Mouse (Mus musculus) telencephalon, adult 2 months (tissue): ENCODE results near the gene Iqub.
A peak's percentile ranks its signal among the peaks of the same experiment; 100 is the strongest.

Experiments used
- DNase-seq: peaks from one replicate; pipeline ENCODE4 v3.0.0-alpha.2; 2011; ENCODE audit warnings: low read depth, low spot score

Iqub gene

DNA sequence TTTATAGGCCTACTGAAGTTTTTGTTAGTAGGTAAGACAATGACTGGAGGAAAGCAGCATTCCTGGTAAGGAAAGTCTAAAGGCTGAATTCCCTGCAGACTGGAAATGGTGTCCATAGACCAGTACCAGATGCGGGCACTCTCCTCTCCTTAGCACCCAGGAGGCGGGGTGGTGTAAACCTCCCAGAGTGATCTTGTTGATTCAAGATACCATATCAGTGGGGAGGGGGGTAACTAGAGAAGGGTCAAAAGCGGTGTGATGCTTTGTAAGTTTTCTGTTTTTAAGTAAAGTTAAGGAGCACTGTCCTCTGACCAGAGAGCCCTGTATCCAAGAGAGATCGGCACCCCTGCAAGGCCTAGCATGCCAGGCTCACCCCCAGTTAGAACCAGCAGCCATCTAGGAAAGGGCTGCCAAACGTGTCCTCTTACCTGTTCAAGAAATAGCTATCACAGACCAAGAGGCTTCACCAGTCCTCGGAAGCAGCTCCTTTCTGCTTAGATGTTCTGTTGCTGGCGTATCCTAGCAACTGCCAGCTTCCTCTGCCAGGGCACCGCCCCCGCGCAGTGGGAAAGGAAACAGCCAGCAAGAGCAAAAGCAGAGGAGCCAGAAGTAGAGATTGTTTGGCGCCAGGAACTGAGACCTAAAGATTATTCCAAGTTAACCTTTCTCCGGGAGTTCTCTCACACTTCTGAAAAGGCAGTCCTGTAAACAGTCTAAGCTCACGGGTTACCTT, at the start of gene Iqub:
Gene Iqub (minus strand): TSS at position 516 of the 733 bp plus-strand sequence.
- DNase-seq, result peak; percentile 88

DNA sequence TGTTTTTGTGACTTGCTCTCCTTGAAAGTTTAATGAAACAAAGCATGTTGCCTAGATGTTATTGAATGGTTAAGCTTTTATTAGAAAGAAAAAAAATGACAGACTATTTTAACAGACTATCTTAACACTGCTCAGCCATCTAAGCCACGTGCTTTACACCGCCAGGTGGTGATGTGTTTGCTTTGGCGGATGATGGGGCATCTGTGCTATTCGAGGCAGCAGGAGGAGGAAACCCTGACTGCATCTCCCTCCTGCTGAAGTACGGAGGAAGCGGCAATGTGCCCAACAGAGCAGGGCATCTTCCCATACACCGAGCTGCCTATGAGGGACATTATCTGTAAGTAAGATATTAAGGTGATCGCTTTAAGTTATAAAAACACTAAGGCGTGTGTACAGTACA, 49.2 kb upstream of the Iqub start:
- DNase-seq, result no peak

DNA sequence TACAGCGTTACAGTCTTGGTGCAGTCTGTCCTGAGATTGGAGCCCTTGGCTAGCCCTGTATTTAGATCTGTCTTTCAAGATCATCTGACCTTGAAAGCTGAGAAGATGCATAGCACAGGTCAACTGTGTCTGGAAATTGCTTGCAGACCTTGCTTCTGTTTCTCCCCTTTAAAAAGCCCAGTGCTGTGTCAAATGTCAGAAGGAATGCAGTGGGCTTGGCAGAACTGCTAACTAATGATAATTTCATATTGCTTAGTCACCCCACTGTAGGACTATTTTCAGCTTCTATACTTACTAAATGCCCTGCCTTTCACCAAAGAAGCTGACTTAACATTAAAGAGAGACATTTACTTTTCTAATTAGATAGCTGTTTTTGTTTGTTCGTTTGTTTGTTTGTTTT, 40.6 kb upstream of the Iqub start:
- no peak for DNase-seq

DNA sequence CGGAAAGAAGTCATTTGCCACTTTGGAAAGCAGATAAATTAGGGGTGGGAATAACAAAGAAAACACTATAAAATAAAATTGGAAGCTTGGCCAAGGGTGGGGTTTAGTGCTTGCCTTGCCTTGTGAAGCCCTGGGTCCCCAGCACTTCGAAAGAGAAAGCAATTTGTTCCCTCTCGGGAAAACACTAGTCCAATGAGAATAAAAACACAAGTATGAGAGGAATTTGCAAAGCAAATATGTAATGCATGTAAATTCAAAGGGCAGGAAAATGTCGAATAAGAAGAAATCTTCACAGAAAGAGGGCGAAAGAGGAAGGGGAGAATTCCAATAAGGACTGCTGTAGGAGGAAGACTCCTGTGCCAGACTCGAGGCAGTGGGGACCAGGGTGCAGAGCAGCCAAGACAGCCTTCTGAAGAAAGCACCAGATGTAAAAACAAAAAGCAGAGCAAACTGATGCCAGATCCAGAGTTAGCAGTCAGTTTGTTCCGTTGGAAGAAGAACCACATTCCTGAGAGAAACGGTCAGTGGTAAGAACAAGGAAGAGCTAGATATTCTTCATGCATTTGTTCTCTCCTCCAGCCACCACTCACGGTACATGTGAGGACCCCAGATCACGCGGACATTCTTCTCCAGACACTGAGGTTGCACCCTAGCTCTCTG, 39.7 kb upstream of the Iqub start:
- no peak for DNase-seq

DNA sequence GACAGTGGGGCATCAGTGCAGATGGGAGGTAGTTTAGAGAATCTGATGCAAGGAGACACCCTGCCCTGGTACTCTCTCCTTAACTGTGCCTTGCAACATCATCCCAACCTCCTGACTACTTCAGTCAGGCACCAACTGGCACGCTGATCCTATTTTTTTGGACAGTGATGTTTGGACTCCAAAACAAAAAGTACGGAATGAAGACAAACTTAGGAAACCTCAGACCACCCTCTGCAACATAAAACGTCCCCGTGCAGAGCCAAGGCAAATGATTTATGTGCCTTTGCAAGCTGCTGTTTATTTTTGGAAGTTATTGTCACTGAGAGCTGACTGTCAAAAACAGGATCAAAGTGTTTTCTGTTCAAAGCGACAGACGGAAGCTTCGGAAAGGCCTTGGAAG, 37.2 kb upstream of the Iqub start:
- no peak for DNase-seq

DNA sequence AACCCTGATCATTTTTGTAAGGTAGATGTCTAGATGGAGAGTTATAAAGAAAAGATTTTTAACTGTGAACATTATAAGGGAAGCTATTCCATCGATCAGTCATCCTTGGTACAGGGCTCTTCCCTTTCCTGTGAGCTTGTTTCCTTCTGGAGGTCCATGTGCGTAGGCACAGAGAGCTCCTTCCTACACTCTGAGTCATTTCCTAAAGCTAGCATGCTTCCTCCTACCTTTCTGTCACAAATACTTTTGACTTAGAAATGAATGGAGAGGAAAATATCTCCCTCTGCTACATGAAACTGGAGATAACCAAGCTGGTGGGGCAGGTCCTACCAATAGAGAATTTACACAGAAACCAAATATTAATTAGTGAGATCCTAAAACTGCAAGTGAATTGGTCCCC, 34.9 kb upstream of the Iqub start:
- DNase-seq, result peak; percentile 56

DNA sequence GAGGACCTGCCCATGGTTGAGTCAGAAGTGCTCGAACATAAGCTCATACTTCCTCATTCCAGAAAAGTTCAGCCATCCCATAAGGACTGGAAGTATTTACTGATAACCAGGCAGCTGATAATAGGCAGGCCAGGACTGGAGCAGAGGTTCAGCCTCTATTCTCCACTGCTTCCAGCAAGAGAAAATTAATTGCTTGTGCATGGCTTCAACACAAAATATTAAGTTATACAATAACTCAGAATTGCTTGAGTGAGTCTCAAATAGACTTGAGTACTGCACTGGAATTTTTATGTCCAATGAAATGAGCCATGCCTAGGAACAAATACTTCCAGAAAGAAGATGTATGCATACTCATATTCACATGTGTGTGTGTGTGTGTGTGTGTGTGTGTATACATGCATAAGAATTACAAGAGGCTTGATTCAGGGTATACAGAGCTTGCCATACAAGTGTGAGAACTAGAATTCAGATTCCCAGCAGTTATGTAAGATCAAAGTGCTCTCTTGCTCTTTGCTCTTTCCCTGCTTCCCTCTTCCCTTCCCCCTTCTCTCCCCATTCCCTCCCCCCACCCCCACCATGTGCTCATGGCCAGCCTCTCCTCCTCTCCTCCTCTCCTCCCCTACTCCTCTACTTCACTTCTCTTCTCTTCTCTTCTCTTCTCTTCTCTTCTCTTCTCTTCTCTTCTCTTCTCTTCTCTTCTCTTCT, 32.0 kb upstream of the Iqub start:
- no peak for DNase-seq

DNA sequence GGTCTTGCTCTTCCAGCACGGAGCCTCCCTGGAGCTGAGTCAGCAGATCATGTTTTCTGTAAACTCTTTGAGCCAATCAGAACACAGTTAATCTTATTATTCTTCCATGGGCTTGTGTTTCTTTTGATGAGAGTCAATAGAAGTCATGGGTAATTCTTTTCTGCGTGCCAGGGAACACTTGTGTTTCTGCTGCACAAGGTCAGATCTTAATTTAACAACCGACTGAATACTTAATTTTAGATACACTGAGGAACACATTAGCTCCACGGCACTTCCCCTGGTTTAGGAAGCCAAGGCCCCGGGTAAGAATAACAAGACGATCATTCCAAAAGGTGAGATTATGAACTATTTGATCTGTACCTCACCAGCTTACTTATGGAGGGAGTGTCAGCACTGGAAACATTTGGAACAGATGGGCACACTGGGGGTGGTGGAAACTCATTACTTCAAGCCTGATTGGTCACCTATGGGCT, 28.3 kb upstream of the Iqub start:
- no peak for DNase-seq

DNA sequence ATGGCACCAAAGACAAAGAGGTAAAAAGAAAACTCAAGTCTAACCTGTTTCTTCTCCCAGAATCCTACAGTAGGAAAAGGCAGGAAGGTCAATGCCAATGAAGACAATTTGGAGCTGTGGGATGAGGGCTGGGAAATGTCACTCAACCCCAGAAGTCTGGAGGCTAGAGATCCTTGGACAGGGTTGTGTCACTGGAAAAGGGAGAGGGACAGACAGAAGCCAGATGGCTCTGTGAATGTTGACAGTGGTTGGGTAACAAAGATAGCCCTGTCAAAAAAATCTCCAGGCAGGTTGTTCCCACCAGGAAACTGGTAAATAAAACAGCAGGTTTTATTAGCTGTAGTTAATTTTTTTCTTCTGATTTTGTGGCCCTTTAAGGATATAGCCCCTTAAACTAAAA, 27.5 kb upstream of the Iqub start:
- DNase-seq, result no peak

DNA sequence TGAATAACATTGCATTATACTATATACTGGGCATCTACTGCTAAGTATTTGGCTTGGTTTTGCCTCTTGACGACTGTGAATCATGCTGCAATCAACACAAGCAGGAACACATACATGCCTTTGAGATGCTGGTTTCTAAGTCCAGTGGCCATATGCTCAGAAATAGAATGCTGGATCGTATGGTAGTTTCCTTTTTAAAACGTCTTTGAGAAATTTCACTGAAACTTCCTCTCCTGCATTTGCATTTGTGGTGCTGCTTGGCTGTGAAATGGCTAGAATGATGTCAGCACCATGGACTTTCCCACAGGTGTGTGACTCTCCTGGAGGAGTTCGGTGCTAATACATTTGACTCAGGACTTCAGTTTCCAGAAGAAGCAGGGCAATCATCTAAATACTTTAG, 25.2 kb upstream of the Iqub start:
- no peak for DNase-seq

DNA sequence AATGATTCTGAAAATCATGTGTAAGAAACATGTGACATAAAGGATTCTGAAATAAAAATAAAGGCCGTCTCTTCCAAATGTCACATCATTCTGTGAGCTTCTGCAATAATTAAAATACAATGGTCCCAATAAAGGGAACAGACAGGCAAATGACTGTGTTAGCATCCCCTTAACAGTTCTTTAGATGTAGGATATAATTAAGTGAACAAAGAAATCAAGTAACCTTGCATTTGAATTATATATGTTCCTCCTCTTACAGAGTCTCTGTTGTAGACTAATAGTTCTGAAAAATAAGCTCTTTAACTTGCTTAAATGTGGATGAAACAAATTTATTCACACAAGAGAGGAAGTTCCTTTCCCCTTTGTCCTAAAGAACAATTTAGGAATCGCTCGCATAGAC, 23.6 kb upstream of the Iqub start:
- DNase-seq, result no peak

DNA sequence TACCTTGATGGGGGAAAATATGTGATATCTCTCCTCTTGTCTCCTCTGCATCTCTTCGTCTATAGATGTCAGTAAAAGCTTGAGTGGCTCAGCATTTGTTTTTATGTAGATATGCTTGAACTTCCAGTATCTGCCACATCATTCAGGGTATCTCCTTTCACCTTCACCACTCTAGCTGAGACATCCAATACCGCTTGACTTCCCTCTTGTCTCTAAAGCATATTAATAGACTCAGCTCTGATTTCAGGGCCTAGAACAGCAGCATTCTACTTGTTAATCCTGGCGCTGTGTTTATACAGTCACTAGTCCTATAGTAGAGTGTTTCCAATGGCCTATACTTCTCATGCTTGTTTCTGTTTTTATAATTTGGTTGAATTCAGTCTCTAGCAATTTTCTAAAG, 17.9 kb upstream of the Iqub start:
- no peak for DNase-seq

DNA sequence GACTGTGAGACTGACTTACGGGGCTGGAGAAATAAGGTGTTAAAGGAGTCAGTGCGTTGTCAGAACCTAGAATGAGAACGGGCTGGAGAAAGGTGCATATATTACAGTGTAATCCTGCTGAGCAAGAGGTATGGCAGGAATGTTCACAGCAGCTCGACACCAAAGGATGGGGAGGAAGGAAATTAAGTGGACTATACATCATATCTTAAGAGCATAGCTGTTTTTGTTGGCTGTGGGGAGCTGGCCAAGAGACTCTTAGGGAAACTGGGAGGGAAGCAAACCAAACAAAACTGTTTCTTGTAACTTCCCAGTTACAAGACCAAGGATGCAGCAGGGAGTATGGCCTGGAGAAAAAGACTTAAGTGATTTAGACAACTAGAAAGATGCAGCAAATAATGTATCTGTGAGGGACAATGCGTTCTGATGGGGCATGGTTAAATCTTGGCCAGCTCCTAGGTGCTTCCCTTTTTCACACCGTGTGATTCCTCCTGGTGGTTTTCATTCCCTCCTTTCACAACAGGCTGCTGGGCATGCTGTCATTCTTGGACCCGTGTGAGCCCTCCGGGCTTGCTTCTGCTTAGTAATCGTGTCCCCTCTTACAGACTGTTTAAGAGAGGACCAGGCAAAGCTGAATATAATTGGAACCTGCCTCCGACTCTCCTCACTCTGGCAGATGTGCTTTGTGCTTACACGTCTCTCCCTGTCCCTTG, 16.0 kb upstream of the Iqub start:
- DNase-seq, result no peak

DNA sequence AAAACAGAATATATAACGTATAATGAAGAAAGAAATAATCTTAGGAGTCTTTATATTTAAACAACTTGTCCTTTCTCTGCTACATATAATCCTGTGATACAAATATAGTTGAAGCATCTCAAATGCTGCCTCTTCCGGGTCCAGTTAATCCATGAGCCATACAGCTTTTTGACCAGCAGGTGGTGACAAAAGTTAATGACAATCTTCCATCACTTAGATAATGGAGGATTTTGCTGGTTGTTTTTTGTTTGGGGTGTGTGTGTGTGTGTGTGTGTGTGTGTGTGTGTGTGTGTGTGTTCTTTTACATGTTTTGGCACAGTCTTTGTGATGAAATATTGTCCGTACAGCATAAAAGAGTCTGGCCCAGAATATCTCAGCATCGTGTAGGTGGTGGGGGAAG, 15.3 kb upstream of the Iqub start:
- DNase-seq, result no peak

DNA sequence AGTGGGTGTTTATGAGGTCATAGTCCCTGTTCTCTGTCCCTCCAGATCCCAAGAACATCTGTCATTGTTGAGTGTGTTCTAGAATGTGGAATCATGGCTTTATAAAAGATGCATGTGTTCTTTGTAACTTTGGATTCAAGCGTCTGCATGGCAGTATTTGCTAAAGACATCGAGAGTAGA, 13.1 kb upstream of the Iqub start, which contains the start of gene Asb15:
Gene Asb15 (plus strand): TSS at position 81 of the 180 bp plus-strand sequence.
- no peak for DNase-seq

DNA sequence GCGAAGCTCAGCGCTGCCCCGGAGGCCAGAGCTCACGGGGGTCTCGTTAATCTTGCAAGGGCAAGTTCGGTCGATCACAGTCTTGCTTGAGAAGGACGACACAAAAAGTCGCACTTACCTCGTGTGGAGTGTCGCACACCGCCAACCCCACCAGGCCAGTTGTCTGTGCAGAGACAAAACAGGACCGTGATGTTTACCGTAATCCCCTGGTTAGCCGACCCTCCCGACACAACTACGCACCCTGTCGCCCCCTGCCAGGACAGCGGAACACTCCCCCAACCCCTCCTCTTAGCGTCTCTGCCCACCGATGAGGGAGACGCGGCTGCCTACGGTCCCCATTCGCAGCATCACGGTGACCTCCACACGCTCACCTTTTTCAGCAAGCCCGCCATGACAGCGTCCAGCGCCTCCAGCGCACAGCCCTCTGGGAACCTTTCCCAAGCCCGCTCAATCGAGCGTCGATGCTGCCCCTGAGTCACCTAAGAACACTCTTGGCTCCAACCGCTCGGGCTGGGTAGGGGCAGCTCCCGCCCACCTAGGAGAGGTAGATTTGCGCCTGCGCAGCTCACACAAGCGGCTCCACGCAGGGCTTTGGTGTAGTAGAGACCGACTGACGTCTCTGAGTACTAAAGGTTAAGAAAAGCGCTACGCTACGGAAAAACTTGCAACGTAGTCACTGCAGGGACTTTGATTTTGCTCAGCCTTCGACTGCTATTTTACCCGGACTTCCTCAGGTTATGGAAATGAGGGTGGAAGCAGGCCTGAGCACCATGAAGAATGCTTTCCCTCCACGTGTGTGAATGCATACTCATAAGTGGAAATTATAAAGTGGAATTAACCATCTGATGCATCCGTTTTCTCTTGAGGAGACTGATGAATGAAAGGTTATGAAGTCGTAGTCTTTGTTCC, 12.5 kb upstream of the Iqub start, which contains the start of gene Ndufa5:
Gene Ndufa5 (minus strand): TSS at position 859 of the 909 bp plus-strand sequence.
- DNase-seq, result peak; percentile 97

DNA sequence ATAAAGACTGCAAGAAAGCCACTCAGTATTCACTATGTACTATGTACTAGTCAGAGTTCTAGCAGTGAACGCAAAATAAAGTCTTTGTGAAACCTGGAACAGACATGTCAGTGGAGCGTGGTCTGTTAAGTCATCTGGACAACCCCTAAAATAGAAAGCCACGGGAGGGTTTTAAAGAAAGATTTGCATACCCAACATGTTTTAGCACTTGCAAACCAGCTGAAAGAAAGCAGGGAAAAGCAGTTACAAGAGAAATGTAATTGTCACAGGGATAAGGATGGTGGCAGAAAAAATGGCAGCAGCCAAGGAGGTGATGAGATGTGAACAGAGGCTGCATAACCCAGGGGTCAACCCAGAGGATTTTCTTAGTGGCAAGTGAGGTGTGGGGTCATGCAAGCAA, 10.8 kb upstream of the Iqub start:
- no peak for DNase-seq

DNA sequence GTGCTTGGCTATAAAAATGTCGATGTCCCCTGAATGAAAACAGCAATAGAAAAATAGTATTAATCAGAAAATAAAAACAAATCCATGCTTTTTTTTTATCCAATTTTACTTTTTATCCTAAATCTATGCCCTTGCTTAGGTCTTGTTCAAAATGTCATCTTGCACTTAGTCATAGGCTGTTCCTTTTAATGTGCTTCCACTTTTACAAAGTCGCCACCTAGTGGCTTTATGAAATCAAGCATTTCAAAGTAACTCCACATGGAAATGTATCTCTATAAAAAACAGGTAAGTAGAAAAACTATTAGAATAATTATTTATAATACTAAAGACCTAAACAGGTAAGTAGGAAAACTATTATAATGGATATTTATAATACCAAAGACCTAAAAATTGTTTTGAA, 1.3 kb upstream of the Iqub start:
- no peak for DNase-seq

DNA sequence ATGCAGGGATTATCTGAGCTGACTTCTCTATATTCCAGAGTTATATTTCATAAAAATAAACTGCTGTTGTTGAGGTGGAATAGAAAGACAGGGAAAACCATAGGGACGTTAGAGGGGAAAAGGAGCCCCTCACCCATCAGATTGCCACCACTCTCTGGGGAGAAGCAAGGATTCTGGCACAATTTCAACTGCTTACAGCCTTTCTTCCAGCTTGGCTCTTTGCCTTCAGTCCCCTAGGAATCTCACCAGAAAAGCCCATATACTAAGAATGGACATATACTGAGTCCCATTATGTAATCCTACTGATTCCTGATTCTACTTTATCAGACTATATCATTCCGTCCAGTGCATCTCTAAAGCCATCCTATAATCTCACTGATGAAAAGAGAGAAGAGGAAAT, 10.7 kb downstream of the Iqub start:
- no peak for DNase-seq

DNA sequence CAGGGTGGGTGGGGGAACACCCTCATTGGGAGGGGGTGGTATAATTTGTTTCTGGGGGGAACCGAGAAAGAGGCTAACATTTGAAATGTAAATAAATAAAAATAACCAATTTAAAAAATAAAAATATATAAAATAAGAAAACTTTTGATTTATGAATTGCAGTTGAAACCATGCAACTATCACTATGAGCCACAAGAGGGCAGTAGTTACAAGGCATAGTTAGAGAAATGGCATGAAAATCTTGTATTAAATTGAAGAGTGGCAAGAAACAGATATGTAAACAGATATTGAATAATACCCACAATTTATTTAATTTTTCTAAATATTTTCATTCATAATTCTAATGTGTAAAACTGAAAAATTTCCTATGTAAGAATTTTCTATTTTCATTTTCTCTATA, 24.5 kb downstream of the Iqub start:
- DNase-seq, result no peak

DNA sequence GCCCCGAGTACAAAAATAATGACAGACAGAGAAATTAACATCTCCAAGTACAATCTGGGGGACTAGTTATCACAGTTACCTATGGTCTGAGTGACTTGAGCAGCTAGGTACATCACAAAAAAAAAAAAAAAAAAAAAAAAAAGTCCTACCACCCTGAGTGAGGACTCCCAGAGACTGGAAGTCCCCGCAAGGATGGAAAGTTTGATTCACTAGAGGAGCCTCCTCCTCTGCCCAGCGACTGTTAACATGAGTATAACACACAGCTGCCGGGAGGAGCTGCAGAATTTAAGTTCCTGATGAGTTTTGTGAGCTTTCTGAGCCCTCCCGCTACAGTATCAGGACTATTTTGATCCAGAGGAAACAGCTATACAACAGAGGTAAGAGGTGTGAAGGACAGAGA, 28.3 kb downstream of the Iqub start:
- DNase-seq, result no peak
